Mouse (Mus musculus) gastrocnemius, adult 8-10 months (tissue): ENCODE data around the gene Pla2g3. TPM values are rescaled to one million over a fixed set of nuclear protein-coding genes. Genes with fewer than 3 reads are reported as not detected.
A peak's percentile ranks its signal among the peaks of the same experiment; 100 is the strongest.

Experiments used
- DNase-seq, 2 experiments: peaks; one replicate each; pipeline ENCODE4 v3.0.0; 2022; ENCODE audit warnings: low spot score in 2 of 2
- total RNA-seq, 4 experiments: library from RNA; stranded (reverse); gene quantifications; 2 replicates each; pipeline ENCODE4 v1.2.4; 2022

Gene Pla2g3
- total RNA-seq, 4 experiments from 2014 or later: not detected

DNA sequence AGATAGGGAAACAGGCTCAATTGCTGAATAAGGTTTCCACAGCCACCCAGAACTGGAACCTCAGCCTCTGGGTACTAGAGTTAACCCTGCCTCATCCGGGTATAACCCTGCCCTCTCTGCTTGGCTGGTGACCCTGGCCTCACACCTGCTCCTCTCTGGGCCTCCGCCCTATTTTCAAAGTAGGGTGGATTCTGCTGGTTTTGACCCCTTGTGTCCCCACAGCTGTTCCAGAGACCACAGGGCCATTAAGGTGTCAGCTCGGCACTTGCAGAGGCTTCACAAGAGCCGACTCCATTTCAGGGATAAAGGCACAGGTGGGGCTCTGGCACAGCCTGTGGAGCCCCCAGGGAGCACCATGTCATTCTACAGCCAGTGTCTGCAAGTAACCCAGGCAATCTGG lies 4.7 kb downstream of the Pla2g3 start:
- DNase-seq: no peak

GRCm38 (mm10) chr11:3494857-3495256 lies 6.8 kb downstream of the Pla2g3 start:
- DNase-seq: no peak

DNA sequence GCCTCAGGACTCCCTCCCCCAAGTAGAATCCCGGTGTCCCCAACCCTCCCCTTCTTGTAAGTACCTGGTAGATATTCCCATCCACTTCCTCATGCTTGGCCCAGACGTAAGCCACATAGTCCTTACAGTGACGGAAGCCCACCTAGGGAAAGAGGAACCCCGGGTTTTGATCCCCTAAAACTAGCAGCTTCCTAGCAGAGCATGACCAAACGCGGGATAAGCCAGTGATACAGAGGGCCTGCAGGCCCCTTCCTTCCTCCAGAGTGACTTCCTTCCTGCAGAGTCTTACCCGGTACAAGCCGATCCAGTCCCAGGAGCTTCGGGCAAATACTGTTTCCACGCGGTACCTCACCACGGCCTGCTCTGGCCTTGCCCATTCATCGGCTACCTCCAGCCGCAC lies 7.4 kb downstream of the Pla2g3 start:
- DNase-seq: no peak

DNA sequence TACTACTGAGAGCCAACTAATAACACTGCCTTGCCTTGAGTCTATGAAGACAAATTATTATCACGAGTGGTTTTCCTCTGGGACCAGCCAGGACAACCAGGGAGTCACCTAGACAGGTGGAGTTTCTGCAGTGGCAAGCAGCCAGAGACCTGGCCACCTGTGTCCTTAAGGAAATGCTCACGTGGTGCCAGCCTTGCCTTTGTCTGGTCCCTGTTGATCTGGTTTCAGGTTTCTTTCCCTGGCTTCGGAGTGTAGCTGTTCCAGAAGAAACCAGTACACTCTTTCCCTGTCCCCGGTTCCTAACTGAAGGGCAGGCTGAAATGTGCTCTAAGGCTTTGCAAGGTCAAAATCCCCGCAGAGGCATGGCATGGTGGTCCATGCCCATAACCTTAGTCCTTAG lies 8.7 kb downstream of the Pla2g3 start:
- no peak for DNase-seq

GRCm38 (mm10) chr11:3497296-3497695 lies 9.2 kb downstream of the Pla2g3 start:
- no peak for DNase-seq

GRCm38 (mm10) chr11:3502057-3502456 lies 14.0 kb downstream of the Pla2g3 start:
- no peak for DNase-seq

DNA sequence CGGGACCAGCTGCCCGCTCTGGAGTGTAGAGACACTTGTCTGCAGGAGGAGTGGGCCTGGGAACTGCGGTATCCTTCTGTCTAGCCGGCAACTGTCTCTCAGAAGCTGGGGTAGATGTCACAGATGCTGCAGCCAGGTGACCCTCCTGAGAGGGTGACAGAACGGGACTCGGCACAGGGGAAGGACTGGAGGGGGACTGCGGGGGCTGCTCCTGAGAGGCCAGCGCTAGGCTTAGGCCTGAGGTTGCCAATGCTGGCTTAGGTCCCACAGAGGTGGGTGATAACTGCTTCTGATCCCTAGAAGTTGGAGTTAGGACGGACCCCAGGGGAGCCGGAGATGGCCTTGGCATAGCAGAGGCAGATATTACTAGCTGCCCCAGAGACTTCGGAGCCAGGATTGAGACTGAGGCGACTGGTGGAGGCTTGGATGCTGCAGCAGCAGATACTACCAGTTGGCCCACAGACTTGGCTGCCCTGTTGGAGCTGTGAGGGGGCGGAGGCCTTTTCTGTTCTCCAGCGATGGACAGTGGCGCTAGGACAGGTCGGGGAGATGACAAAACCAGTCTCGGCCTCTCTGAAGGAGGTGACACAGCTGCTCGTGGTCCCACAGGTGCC lies 14.5 kb downstream of the Pla2g3 start:
- DNase-seq: no peak

DNA sequence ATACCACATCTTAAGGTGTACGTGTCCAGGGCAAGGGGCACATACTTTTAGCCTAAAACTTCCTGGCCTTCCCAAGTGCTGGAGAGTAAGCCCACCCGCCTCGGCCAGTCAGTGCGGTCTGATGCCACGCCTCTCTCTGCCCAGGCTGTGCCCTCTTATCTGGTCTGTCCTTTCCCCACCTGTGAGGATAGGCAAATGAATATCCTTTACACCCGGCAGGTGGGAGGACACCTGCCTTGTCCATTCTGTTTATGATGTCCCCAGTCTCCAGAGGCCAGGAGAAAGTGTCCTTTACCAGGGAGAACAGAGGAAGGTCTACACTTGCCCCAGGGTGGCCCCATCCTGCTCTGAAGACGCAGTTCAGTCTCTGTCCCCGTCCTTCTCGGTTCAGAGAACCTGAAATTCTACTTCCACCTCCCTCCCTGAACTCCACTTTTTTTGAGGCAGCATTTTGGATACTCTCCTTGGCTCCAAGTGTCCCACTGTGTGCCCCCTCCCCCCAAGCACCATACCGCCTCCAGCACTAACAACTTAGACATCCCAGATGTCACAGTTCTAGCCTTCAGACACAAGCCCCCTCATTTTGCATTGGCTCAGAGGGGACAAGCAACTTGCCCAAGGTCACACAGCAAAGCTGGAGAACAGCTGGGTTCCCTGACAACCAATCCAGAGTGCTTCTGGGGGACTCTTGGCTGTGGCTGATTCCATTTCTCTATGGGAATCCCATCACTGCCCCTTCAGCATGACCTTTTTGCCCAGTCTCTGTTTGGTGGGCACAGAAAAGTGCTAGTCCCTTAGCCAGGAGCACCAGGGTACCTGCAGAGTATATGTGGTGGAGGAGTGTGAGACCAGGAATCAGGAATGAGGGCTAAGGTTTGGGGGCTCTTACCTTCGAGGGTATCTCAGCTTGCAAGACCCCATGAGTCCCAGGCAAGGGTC lies 15.9 kb downstream of the Pla2g3 start:
- no peak for DNase-seq

GRCm38 (mm10) chr11:3508226-3508625 lies 20.1 kb downstream of the Pla2g3 start:
- no peak for DNase-seq

GRCm38 (mm10) chr11:3509181-3510085 lies 21.3 kb downstream of the Pla2g3 start:
- no peak for DNase-seq

- no peak for DNase-seq
Measured at GRCm38 (mm10) chr11:3510321-3510720, 22.2 kb downstream of the Pla2g3 start.

DNA sequence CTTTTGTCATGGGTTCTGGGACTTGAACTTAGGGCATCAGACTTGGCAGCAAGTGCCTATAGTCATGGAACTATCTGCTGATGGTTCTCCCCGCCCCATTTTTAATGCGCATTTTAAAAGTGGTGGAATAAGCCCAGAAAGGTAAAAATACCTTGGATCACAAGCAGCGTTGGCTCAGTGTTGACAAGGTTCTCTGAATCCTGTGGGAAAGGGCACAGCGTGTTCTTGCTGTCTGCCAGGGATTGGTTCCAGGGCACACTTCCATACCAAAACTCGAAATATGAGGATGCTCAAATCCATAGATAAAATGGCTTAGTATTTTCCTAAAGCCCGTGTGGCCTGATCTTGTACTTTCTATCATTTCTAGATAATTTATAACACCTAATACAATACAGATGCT lies 25.2 kb downstream of the Pla2g3 start:
- DNase-seq: no peak

DNA sequence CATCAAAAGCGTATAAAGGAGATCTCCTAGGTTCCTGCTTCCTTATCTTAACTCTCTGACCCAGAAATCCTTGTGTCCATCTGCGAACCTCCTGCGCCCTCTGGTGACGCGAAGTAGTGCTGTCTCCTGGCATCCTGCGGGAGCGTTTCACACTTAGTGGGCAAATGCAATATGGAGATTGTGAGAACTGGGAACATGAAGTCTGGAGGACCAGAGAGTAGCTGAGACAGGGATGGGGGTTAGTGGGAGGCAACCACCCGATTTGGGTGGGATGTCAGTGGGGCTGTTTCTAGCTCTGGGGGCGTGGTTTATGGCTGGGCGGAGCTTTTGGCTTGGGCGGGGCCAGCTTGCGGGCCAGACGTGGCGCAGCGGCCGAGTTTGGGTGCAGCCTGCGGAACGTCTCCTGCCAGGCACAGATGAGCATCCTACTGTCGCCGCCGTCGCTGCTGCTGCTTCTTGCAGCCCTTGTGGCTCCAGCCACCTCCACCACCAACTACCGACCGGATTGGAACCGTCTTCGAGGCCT lies 26.5 kb downstream of the Pla2g3 start, which contains the start of gene Selenom:
Gene Selenom, plus strand, starts transcription at position 156 of the 526 bp plus-strand sequence.
- DNase-seq: peak; percentile 86 to 90

DNA sequence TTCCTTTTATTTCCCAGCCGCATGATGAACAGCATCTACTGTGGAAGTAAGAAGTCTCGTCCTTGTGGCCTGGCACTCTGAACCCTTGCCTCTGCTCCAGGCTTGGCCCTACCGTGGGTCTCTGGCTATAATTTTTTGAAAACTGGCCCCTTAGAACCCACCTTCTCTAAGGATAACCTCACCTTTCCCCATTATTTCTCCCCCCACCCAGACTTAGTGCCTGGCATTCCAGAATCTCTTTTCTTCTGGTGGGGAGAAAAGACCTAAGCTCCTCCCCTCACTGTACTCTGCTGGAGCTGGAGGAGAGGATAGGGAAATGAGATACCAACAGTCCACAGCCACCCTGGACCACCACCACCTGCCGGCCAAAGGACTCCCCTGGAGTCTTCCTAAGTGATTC lies 27.1 kb downstream of the Pla2g3 start:
- no peak for DNase-seq

- DNase-seq: no peak
Measured at GRCm38 (mm10) chr11:3515637-3516036, 27.6 kb downstream of the Pla2g3 start.

GRCm38 (mm10) chr11:3516121-3516520 lies 28.0 kb downstream of the Pla2g3 start:
- DNase-seq: no peak

GRCm38 (mm10) chr11:3516859-3517845 lies 29.1 kb downstream of the Pla2g3 start:
- DNase-seq: no peak

DNA sequence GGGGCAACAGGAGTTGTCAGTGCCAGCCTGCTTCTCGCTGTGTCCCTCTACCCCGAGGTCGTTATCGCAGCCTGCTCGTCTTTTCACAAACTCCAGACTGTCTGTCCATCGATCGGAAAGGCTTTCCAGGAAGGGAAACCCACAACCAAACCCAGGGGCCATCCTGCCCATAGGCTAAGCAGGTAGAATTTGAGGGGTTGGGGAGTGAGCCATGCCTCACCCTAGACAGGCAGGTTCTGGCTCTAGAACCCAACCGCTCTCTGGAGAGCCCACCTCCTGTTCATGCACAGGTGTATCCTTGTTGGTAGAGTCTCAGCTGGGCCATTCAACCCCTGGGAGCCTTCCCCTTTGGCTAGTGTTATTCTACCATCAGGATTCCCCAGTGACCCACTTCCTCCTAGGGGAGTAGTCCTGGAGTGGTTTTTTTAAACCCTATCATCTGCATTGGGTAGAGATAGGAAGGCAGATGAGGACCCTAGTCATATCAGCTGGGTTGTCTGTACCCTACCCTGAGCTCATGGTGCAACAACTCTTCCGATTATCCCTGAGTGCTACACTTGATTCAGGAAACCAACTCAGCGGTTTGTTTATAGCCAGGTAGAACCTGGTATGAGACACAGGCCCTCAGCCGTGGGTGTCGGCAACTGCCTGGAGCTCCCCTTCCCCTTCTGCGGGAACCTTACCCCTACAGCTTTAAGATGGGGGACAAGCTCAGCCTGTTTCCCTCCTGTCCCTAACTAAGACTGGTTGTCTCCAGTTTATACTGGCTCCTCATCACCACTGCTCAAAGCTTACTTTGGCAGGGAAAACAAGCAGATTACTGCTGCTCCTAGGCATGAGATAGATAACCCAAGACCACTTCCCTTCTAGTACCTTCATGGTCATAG lies 30.0 kb downstream of the Pla2g3 start:
- DNase-seq: no peak

DNA sequence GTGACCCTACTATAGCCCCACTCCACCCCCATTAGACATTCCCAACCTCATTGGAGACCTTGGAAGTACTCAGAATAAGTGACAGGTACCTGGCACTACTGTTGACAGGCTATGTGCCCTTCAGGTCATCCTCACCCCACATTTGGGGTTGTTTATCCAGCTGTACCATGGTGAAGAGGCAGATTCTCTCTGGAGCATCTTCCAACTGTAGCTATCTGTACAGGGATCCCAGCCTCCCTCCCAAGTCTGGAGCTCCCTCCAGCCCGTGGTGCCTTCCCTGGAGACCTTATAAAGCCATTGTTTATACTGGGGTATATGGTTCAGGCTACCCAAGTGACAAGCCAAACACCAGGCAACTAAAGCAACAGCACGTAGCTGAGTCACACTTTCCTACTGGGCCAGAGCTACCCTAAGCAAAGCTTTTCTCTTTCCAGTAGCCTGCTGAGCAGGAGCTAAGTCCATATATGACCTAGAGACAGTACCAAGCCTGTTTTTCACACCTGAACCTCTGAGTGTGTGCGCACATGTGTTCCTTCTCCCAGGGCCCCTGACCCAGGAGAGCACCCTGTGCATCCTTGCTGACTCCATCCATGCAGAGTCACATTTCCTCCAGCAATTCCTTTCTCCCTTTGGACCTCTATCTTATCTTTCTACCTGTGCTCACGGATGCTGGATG lies 31.1 kb downstream of the Pla2g3 start:
- DNase-seq: no peak
